Mouse (Mus musculus) liver, embryonic 14.5 days (tissue): Measurements from ENCODE around the gene Prex1. TPM values are rescaled to one million over a fixed set of nuclear protein-coding genes. Genes with fewer than 3 reads are reported as not detected.

Source experiments
- ATAC-seq: fragments of 200-750 bp; cut with Nextera tagmentation; 2 replicates; pipeline ENCODE4 v1.8.0; 2017; ENCODE audit warnings: moderate number of reproducible peaks, mild to moderate bottlenecking, moderate library complexity; ENCODE audit not compliant: insufficient read depth
- DNase-seq, 3 experiments: peaks; one replicate each; pipeline ENCODE4 v3.0.0-alpha.2; 2012 to 2013; ENCODE audit warnings: low read depth in 3 of 3, low spot score in 3 of 3
- H3K27ac ChIP-seq: fragments of 300-500 bp; sonication (generic); 2 replicates; pipeline ENCODE4 v1.5.1; 2014; ENCODE audit warnings: moderate library complexity, mild to moderate bottlenecking, control low read depth, inconsistent platforms
- H3K27me3 ChIP-seq: fragments of 300-500 bp; sonication (generic); 2 replicates; pipeline ENCODE4 v1.6.1; 2014; ENCODE audit warnings: mild to moderate bottlenecking, low read length, moderate library complexity; ENCODE audit not compliant: control insufficient read depth, insufficient read depth
- H3K36me3 ChIP-seq: fragments of 300-500 bp; sonication (generic); replicated peaks from 2 replicates; pipeline ENCODE4 v1.6.1; 2014; ENCODE audit warnings: low read depth; ENCODE audit not compliant: control insufficient read depth, insufficient read depth
- H3K4me1 ChIP-seq, 2 experiments: fragments of 200-500 bp in 1 of 2; fragments of 300-500 bp in 1 of 2; sonication (generic) in 1 of 2; replicated peaks; 2 replicates each; pipeline ENCODE4 v1.6.1; 2012 to 2014; ENCODE audit warnings: antibody characterized with exemption in 1 of 2, inconsistent platforms in 1 of 2, low read length in 1 of 2; ENCODE audit not compliant: control insufficient read depth in 2 of 2, insufficient read depth in 2 of 2
- H3K4me2 ChIP-seq: fragments of 300-500 bp; sonication (generic); 2 replicates; pipeline ENCODE4 v1.6.1; 2014; ENCODE audit warnings: low read depth, mild to moderate bottlenecking, control low read depth, moderate library complexity
- H3K4me3 ChIP-seq, 2 experiments: fragments of 200-500 bp in 1 of 2; fragments of 300-500 bp in 1 of 2; sonication (generic) in 1 of 2; 2 replicates each; pipeline ENCODE4 v1.5.1; 2012 to 2014; ENCODE audit warnings: low read depth in 2 of 2, low read length in 2 of 2, mild to moderate bottlenecking in 2 of 2, control low read depth in 1 of 2, inconsistent platforms in 1 of 2, moderate library complexity in 1 of 2; ENCODE audit not compliant: insufficient read depth in 1 of 2
- H3K9ac ChIP-seq: fragments of 300-500 bp; sonication (generic); replicated peaks from 2 replicates; pipeline ENCODE4 v1.6.1; 2014; ENCODE audit warnings: mild to moderate bottlenecking, control low read depth, moderate library complexity
- H3K9me3 ChIP-seq: fragments of 300-500 bp; sonication (generic); 2 replicates; pipeline ENCODE4 v1.6.1; 2016; ENCODE audit warnings: low read length, mixed read lengths; ENCODE audit not compliant: control insufficient read depth
- CTCF ChIP-seq: IDR thresholded peaks from 2 replicates; pipeline ENCODE4 v1.5.1; 2016; ENCODE audit warnings: antibody characterized with exemption, low read depth, control low read depth
- EP300 ChIP-seq: IDR thresholded peaks from 2 replicates; pipeline ENCODE4 v1.6.1; 2016; ENCODE audit warnings: antibody characterized with exemption, low read depth
- WGBS: fragments of 180-500 bp; shearing (Covaris S2); extraction: QIAGEN DNeasy Blood & Tissue Kit; methylation state at CpG from one replicate; pipeline ENCODE4 v1.1.7; 2014; ENCODE audit not compliant: insufficient replicate concordance; 5-methylcytosine and 5-hydroxymethylcytosine counted together
- polyA plus RNA-seq, 2 experiments: library from polyadenylated mRNA; depleted of rRNA in 1 of 2; stranded (reverse) in 1 of 2; unstranded in 1 of 2; fragments of >200 nt; fragmentation: Nextera tagmentation in 1 of 2; extraction: Ambion mirVana in 1 of 2; gene quantifications; 2 replicates each; pipeline versions ENCODE4 v1.2.1 to v1.2.3; 2012 to 2014

The Prex1 gene
- polyA plus RNA-seq, 2 experiments, result 9.2 to 10.0 TPM

- H3K9ac ChIP-seq, result no peak overlapping the region
- 10% methylated on average over 6 of the region's 6 CpGs for WGBS
- no peak overlapping the region for H3K4me3 ChIP-seq
- no peaks in the 10 kb centered on the region for H3K36me3 ChIP-seq
- H3K27ac ChIP-seq, result no peak overlapping the region
- DNase-seq (peak; percentile 48 to 63 (median 59)), ATAC-seq (no peak)
- no peaks in the 10 kb centered on the region for H3K27me3 ChIP-seq
- H3K9me3 ChIP-seq, result no peaks in the 10 kb centered on the region
- peak overlapping the region; percentile 42 for H3K4me2 ChIP-seq
- TF ChIP-seq EP300, result no peak
- TF ChIP-seq CTCF, result peak; percentile 94
- H3K4me1 ChIP-seq, result peaks cover 0 to 4% of the 10 kb centered on the region in 2 experiments; a peak in 1 of 4 replicates
Measured at GRCm38 (mm10) chr2:166563890-166564289, 149.7 kb downstream of the Prex1 start.

GRCm38 (mm10) chr2:166563076-166563475 lies 150.6 kb downstream of the Prex1 start:
- H3K36me3 ChIP-seq, result no peaks in the 10 kb centered on the region
- DNase-seq, result no peak
- H3K9ac ChIP-seq, result no peak overlapping the region
- H3K27me3 ChIP-seq, result no peaks in the 10 kb centered on the region
- H3K9me3 ChIP-seq, result no peaks in the 10 kb centered on the region
- TF ChIP-seq EP300 (no peak), CTCF (no peak)
- H3K4me1 ChIP-seq, result peaks cover 0 to 4% of the 10 kb centered on the region in 2 experiments; a peak in 1 of 4 replicates
- WGBS, result 77% methylated on average over 9 of the region's 9 CpGs
- H3K27ac ChIP-seq, result no peak overlapping the region
- ATAC-seq, result no peak
- H3K4me2 ChIP-seq, result no peak overlapping the region
- no peak overlapping the region for H3K4me3 ChIP-seq

- H3K27ac ChIP-seq, result no peak overlapping the region
- H3K4me3 ChIP-seq, result no peak overlapping the region
- no peak overlapping the region for H3K4me2 ChIP-seq
- WGBS, result 32% methylated on average over 7 of the region's 7 CpGs
- DNase-seq (no peak), ATAC-seq (no peak)
- H3K9me3 ChIP-seq, result no peaks in the 10 kb centered on the region
- no peaks in the 10 kb centered on the region for H3K36me3 ChIP-seq
- peaks cover 0 to 4% of the 10 kb centered on the region in 2 experiments; a peak in 1 of 4 replicates for H3K4me1 ChIP-seq
- TF ChIP-seq CTCF, result no peak
- no peak for TF ChIP-seq EP300
- no peak overlapping the region for H3K9ac ChIP-seq
- no peaks in the 10 kb centered on the region for H3K27me3 ChIP-seq
Measured at GRCm38 (mm10) chr2:166561781-166562180, 151.9 kb downstream of the Prex1 start.

GRCm38 (mm10) chr2:166560826-166561225 lies 152.8 kb downstream of the Prex1 start:
- no peak overlapping the region for H3K27ac ChIP-seq
- WGBS, result 70% methylated on average over 7 of the region's 7 CpGs
- H3K4me2 ChIP-seq, result no peak overlapping the region
- no peak for ATAC-seq
- no peak for TF ChIP-seq EP300
- H3K4me1 ChIP-seq, result peaks cover 0 to 4% of the 10 kb centered on the region in 2 experiments; a peak in 1 of 4 replicates
- no peaks in the 10 kb centered on the region for H3K9me3 ChIP-seq
- no peaks in the 10 kb centered on the region for H3K27me3 ChIP-seq
- H3K4me3 ChIP-seq, result no peak overlapping the region
- H3K9ac ChIP-seq, result no peak overlapping the region
- H3K36me3 ChIP-seq, result no peaks in the 10 kb centered on the region
- no peak for DNase-seq

- Histone ChIP-seq H3K4me3 (no peak overlapping the region), H3K27ac (no peak overlapping the region), H3K4me2 (no peak overlapping the region), H3K9ac (no peak overlapping the region), H3K36me3 (no peaks in the 10 kb centered on the region), H3K27me3 (no peaks in the 10 kb centered on the region), H3K4me1 (peaks cover 0 to 4% of the 10 kb centered on the region in 2 experiments; a peak in 1 of 4 replicates), H3K9me3 (no peaks in the 10 kb centered on the region)
- no peak for DNase-seq
- no peak for ATAC-seq
- no peak for TF ChIP-seq EP300
- no peak for TF ChIP-seq CTCF
- 36% methylated on average over 10 of the region's 10 CpGs for whole genome bisulfite sequencing
Measured at GRCm38 (mm10) chr2:166559531-166559930, 154.1 kb downstream of the Prex1 start.
